Comparison of ENCODE assay signal across 8 mouse cellular contexts in genomic region chr5:25704702-25705566, GRCm38 (mm10). TPM values are rescaled to one million over a fixed set of nuclear protein-coding genes. Genes with fewer than 3 reads are reported as not detected.
DNase-seq lines count a peak whose midpoint lies in the region; ATAC-seq lines count a peak whose summit lies in the region.

No protein-coding gene starts in this region.

- peak overlapping the region; percentile 72 for H3K4me2 ChIP-seq in neural tube, embryonic 11.5 days (ENCODE audit: low read depth)
- H3K4me2 ChIP-seq in embryonic facial prominence, embryonic 15.5 days (replicated peaks): peak overlapping the region; percentile 62
- peak overlapping the region; percentile 83 for H3K4me2 ChIP-seq in neural tube, embryonic 14.5 days (ENCODE audit: low read depth, low read length)

- H3K4me3 ChIP-seq in neural tube, embryonic 11.5 days (ENCODE audit: low read depth, low read length): peak overlapping the region; percentile 74
- peak overlapping the region; percentile 90 for H3K4me3 ChIP-seq in embryonic facial prominence, embryonic 15.5 days (replicated peaks)
- H3K4me3 ChIP-seq in limb, embryonic 10.5 days: peak overlapping the region; percentile 91
- peak overlapping the region; percentile 53 for H3K4me3 ChIP-seq in neural tube, embryonic 14.5 days (ENCODE audit: low read depth, low read length)

- no peaks in the 10 kb centered on the region for H3K36me3 ChIP-seq in neural tube, embryonic 11.5 days (ENCODE audit: control insufficient read depth, insufficient read depth, low read length)
- H3K36me3 ChIP-seq in embryonic facial prominence, embryonic 15.5 days: peaks cover 2% of the 10 kb centered on the region; the same call in 1 of the 2 replicates
- H3K36me3 ChIP-seq in limb, embryonic 10.5 days: peaks cover 42% of the 10 kb centered on the region
- H3K36me3 ChIP-seq in neural tube, embryonic 14.5 days (ENCODE audit: control insufficient read depth, insufficient read depth, low read length): no peaks in the 10 kb centered on the region

- no peak for DNase-seq in neural tube, embryonic 11.5 days (ENCODE audit: low spot score)
- DNase-seq in neural tube, embryonic 10.5 days (ENCODE audit: extremely low spot score, low spot score): no peak
- DNase-seq in limb, embryonic 10.5 days (ENCODE audit: low spot score): no peak
- no peak for DNase-seq in spleen, postnatal 10 days (ENCODE audit: low spot score in 2 of 2)
- no peak for DNase-seq in left cerebral cortex, postnatal 25 days (ENCODE audit: low spot score in 2 of 2)
- DNase-seq in thymus, postnatal 25 days: no peak

- H3K4me1 ChIP-seq in neural tube, embryonic 11.5 days (ENCODE audit: control insufficient read depth, insufficient read depth, low read length): peaks cover 9% of the 10 kb centered on the region
- H3K4me1 ChIP-seq in embryonic facial prominence, embryonic 15.5 days: peaks cover 13% of the 10 kb centered on the region
- peaks cover 14% of the 10 kb centered on the region for H3K4me1 ChIP-seq in limb, embryonic 10.5 days
- peaks cover 7% of the 10 kb centered on the region; the same call in 1 of the 2 replicates for H3K4me1 ChIP-seq in neural tube, embryonic 14.5 days (ENCODE audit: control insufficient read depth, insufficient read depth, low read length)

- WGBS in neural tube, embryonic 11.5 days: 25% methylated on average over 19 of the region's 19 CpGs
- WGBS in embryonic facial prominence, embryonic 15.5 days: 17% methylated on average over 19 of the region's 19 CpGs
- WGBS in limb, embryonic 10.5 days: 25% methylated on average over 19 of the region's 19 CpGs
- WGBS in neural tube, embryonic 14.5 days: 24% methylated on average over 19 of the region's 19 CpGs

- peak overlapping the region; percentile 85 for H3K9ac ChIP-seq in neural tube, embryonic 11.5 days (ENCODE audit: low read length)
- peak overlapping the region; percentile 65 for H3K9ac ChIP-seq in embryonic facial prominence, embryonic 15.5 days
- peak overlapping the region; percentile 57 for H3K9ac ChIP-seq in neural tube, embryonic 14.5 days (replicated peaks; ENCODE audit: low read depth, low read length)

- ATAC-seq in neural tube, embryonic 11.5 days (ENCODE audit: insufficient read depth, low FRiP score, low TSS enrichment): 0 out of 2 replicates have a peak, but pooled peaks have one; percentile 20
- no peak for ATAC-seq in embryonic facial prominence, embryonic 15.5 days (ENCODE audit: insufficient number of reproducible peaks, low FRiP score, low TSS enrichment, low read depth)
- peak; percentile 18; the same call in 1 of the 2 replicates for ATAC-seq in neural tube, embryonic 14.5 days (ENCODE audit: low read depth)

- no peaks in the 10 kb centered on the region for H3K27me3 ChIP-seq in neural tube, embryonic 11.5 days (ENCODE audit: control insufficient read depth, insufficient read depth, low read length)
- no peaks in the 10 kb centered on the region for H3K27me3 ChIP-seq in embryonic facial prominence, embryonic 15.5 days
- H3K27me3 ChIP-seq in limb, embryonic 10.5 days (ENCODE audit: low read depth, poor library complexity, severe bottlenecking): no peaks in the 10 kb centered on the region
- no peaks in the 10 kb centered on the region for H3K27me3 ChIP-seq in neural tube, embryonic 14.5 days (ENCODE audit: control insufficient read depth, insufficient read depth, low read length)

- peak overlapping the region; percentile 36; the same call in 1 of the 2 replicates for H3K27ac ChIP-seq in neural tube, embryonic 11.5 days (ENCODE audit: low read depth, low read length)
- peak overlapping the region; percentile 65 for H3K27ac ChIP-seq in embryonic facial prominence, embryonic 15.5 days (replicated peaks)
- peak overlapping the region; percentile 96 for H3K27ac ChIP-seq in limb, embryonic 10.5 days
- no peak overlapping the region for H3K27ac ChIP-seq in neural tube, embryonic 14.5 days (ENCODE audit: low read depth, low read length)

- no peaks in the 10 kb centered on the region for H3K9me3 ChIP-seq in neural tube, embryonic 11.5 days (ENCODE audit: control insufficient read depth, low read length)
- H3K9me3 ChIP-seq in embryonic facial prominence, embryonic 15.5 days (replicated peaks): no peaks in the 10 kb centered on the region
- H3K9me3 ChIP-seq in limb, embryonic 10.5 days (replicated peaks): no peaks in the 10 kb centered on the region
- H3K9me3 ChIP-seq in neural tube, embryonic 14.5 days (ENCODE audit: control insufficient read depth, low read length): no peaks in the 10 kb centered on the region

- intact Hi-C loops in left cerebral cortex, postnatal 25 days (cut with DNase I): loop anchor here (5.0 kb wide), 1 partner anchor 208 kb away; the partner anchor contains the start of gene Kmt2c

RNA-seq across cellular contexts. Expression of gene Xrcc2, which starts 0.7 kb away (rescaled TPM):
- 8.2 and 8.4 TPM in 2 replicates for polyA plus RNA-seq in neural tube, embryonic 11.5 days (2014; fragmentation: Nextera tagmentation; extraction: Ambion mirVana)
- polyA plus RNA-seq in embryonic facial prominence, embryonic 15.5 days (2015; fragmentation: Nextera tagmentation; extraction: Ambion mirVana): 8.5 and 10.3 TPM in 2 replicates
- polyA plus RNA-seq in limb, embryonic 10.5 days (2016; fragmentation: Nextera tagmentation; extraction: Ambion mirVana): 19.4 and 19.9 TPM in 2 replicates
- polyA plus RNA-seq in neural tube, embryonic 14.5 days (2014; fragmentation: Nextera tagmentation; extraction: Ambion mirVana): 4.2 and 5.2 TPM in 2 replicates
- total RNA-seq in left cerebral cortex, postnatal 25 days (2021): 1 to 10 TPM; 4.9 to 5.2 TPM

RNA-seq across cellular contexts. Expression of gene Actr3b, which starts 54.9 kb away (rescaled TPM):
- polyA plus RNA-seq in neural tube, embryonic 11.5 days (2014; fragmentation: Nextera tagmentation; extraction: Ambion mirVana): 9.4 and 11.5 TPM in 2 replicates
- 5.2 and 7.0 TPM in 2 replicates for polyA plus RNA-seq in embryonic facial prominence, embryonic 15.5 days (2015; fragmentation: Nextera tagmentation; extraction: Ambion mirVana)
- 2.8 and 3.4 TPM in 2 replicates for polyA plus RNA-seq in limb, embryonic 10.5 days (2016; fragmentation: Nextera tagmentation; extraction: Ambion mirVana)
- polyA plus RNA-seq in neural tube, embryonic 14.5 days (2014; fragmentation: Nextera tagmentation; extraction: Ambion mirVana): 38.1 and 44.2 TPM in 2 replicates
- total RNA-seq in left cerebral cortex, postnatal 25 days (2021): 100 to 1,000 TPM; 131 to 132 TPM
